Mouse (Mus musculus): ENCODE results near the gene Nhlrc4. TPM values are rescaled to one million over a fixed set of nuclear protein-coding genes. Genes with fewer than 3 reads are reported as not detected.

Nhlrc4 gene
- polyA plus RNA-seq, 1 experiment from 2014 or later = not detected

Other genes with a start within 250 kb of the Nhlrc4 start
- 2.4 and 3.7 TPM in 2 replicates for gene Gng13, start 227.8 kb downstream of the Nhlrc4 start, polyA plus RNA-seq (2014; fragmentation: Nextera tagmentation; extraction: Ambion mirVana)
- gene Chtf18, start 217.5 kb downstream of the Nhlrc4 start, polyA plus RNA-seq (2014; fragmentation: Nextera tagmentation; extraction: Ambion mirVana) = 8.0 and 9.5 TPM in 2 replicates
- 12.0 and 13.4 TPM in 2 replicates for gene Rpusd1, start 217.3 kb downstream of the Nhlrc4 start, polyA plus RNA-seq (2014; fragmentation: Nextera tagmentation; extraction: Ambion mirVana)
- gene Mslnl, start 208.9 kb downstream of the Nhlrc4 start, polyA plus RNA-seq (2014; fragmentation: Nextera tagmentation; extraction: Ambion mirVana) = not detected in 2 replicates
- gene Msln, start 190.6 kb downstream of the Nhlrc4 start, polyA plus RNA-seq (2014; fragmentation: Nextera tagmentation; extraction: Ambion mirVana) = 31.9 and 34.7 TPM in 2 replicates
- gene Narfl, start 171.2 kb downstream of the Nhlrc4 start, polyA plus RNA-seq (2014; fragmentation: Nextera tagmentation; extraction: Ambion mirVana) = 36.6 and 37.2 TPM in 2 replicates
- gene Haghl, start 159.3 kb downstream of the Nhlrc4 start, polyA plus RNA-seq (2014; fragmentation: Nextera tagmentation; extraction: Ambion mirVana) = 59.4 and 60.2 TPM in 2 replicates
- 0.09 TPM in 1 of 2 replicates, not detected in the other for gene Ccdc78, start 158.4 kb downstream of the Nhlrc4 start, polyA plus RNA-seq (2014; fragmentation: Nextera tagmentation; extraction: Ambion mirVana)
- 58.4 and 76.0 TPM in 2 replicates for gene Fam173a, start 152.1 kb downstream of the Nhlrc4 start, polyA plus RNA-seq (2014; fragmentation: Nextera tagmentation; extraction: Ambion mirVana)
- not detected in 2 replicates for gene AC134908.4, start 149.3 kb downstream of the Nhlrc4 start, polyA plus RNA-seq (2014; fragmentation: Nextera tagmentation; extraction: Ambion mirVana)
- gene Metrn, start 147.8 kb downstream of the Nhlrc4 start, polyA plus RNA-seq (2014; fragmentation: Nextera tagmentation; extraction: Ambion mirVana) = 3.3 and 10.1 TPM in 2 replicates
- 0.85 and 1.1 TPM in 2 replicates for gene Fbxl16, start 135.9 kb downstream of the Nhlrc4 start, polyA plus RNA-seq (2014; fragmentation: Nextera tagmentation; extraction: Ambion mirVana)
- gene Wdr24, start 121.3 kb downstream of the Nhlrc4 start, polyA plus RNA-seq (2014; fragmentation: Nextera tagmentation; extraction: Ambion mirVana) = 15.2 and 17.3 TPM in 2 replicates
- gene Jmjd8, start 116.1 kb downstream of the Nhlrc4 start, polyA plus RNA-seq (2014; fragmentation: Nextera tagmentation; extraction: Ambion mirVana) = 28.8 and 30.0 TPM in 2 replicates
- gene Stub1, start 111.6 kb downstream of the Nhlrc4 start, polyA plus RNA-seq (2014; fragmentation: Nextera tagmentation; extraction: Ambion mirVana) = 282 and 298 TPM in 2 replicates
- gene Rhbdl1, start 107.7 kb downstream of the Nhlrc4 start, polyA plus RNA-seq (2014; fragmentation: Nextera tagmentation; extraction: Ambion mirVana) = 1.2 and 1.5 TPM in 2 replicates
- 1.2 and 1.9 TPM in 2 replicates for gene Gm20683, start 103.2 kb downstream of the Nhlrc4 start, polyA plus RNA-seq (2014; fragmentation: Nextera tagmentation; extraction: Ambion mirVana)
- 11.5 and 12.7 TPM in 2 replicates for gene Rhot2, start 100.1 kb downstream of the Nhlrc4 start, polyA plus RNA-seq (2014; fragmentation: Nextera tagmentation; extraction: Ambion mirVana)
- 8.2 and 8.6 TPM in 2 replicates for gene Wdr90, start 83.5 kb downstream of the Nhlrc4 start, polyA plus RNA-seq (2014; fragmentation: Nextera tagmentation; extraction: Ambion mirVana)
- 164 and 184 TPM in 2 replicates for gene Mcrip2, start 76.2 kb downstream of the Nhlrc4 start, polyA plus RNA-seq (2014; fragmentation: Nextera tagmentation; extraction: Ambion mirVana)
- 36.7 and 41.7 TPM in 2 replicates for gene Mettl26, start 69.9 kb downstream of the Nhlrc4 start, polyA plus RNA-seq (2014; fragmentation: Nextera tagmentation; extraction: Ambion mirVana)
- gene Wfikkn1, start 64.1 kb downstream of the Nhlrc4 start, polyA plus RNA-seq (2014; fragmentation: Nextera tagmentation; extraction: Ambion mirVana) = 0.27 and 0.53 TPM in 2 replicates
- 7.5 and 8.8 TPM in 2 replicates for gene Rab40c, start 25.2 kb downstream of the Nhlrc4 start, polyA plus RNA-seq (2014; fragmentation: Nextera tagmentation; extraction: Ambion mirVana)
- gene Pigq, start within 50 bp of the Nhlrc4 start, polyA plus RNA-seq (2014; fragmentation: Nextera tagmentation; extraction: Ambion mirVana) = 61.8 and 62.7 TPM in 2 replicates
- 0.09 TPM in 1 of 2 replicates, not detected in the other for gene A930017K11Rik, start 7.6 kb upstream of the Nhlrc4 start, polyA plus RNA-seq (2014; fragmentation: Nextera tagmentation; extraction: Ambion mirVana)
- 11.2 and 11.3 TPM in 2 replicates for gene Capn15, start 40.8 kb upstream of the Nhlrc4 start, polyA plus RNA-seq (2014; fragmentation: Nextera tagmentation; extraction: Ambion mirVana)
- gene Rab11fip3, start 124.6 kb upstream of the Nhlrc4 start, polyA plus RNA-seq (2014; fragmentation: Nextera tagmentation; extraction: Ambion mirVana) = 12.3 and 12.8 TPM in 2 replicates
- 33.0 and 39.5 TPM in 2 replicates for gene Decr2, start 145.4 kb upstream of the Nhlrc4 start, polyA plus RNA-seq (2014; fragmentation: Nextera tagmentation; extraction: Ambion mirVana)
- gene Nme4, start 150.6 kb upstream of the Nhlrc4 start, polyA plus RNA-seq (2014; fragmentation: Nextera tagmentation; extraction: Ambion mirVana) = 58.5 and 68.2 TPM in 2 replicates
- gene Tmem8, start 168.3 kb upstream of the Nhlrc4 start, polyA plus RNA-seq (2014; fragmentation: Nextera tagmentation; extraction: Ambion mirVana) = 0.44 and 0.58 TPM in 2 replicates
- 224 and 237 TPM in 2 replicates for gene Mrpl28, start 178.5 kb upstream of the Nhlrc4 start, polyA plus RNA-seq (2014; fragmentation: Nextera tagmentation; extraction: Ambion mirVana)
- 10.9 and 11.9 TPM in 2 replicates for gene Axin1, start 193.7 kb upstream of the Nhlrc4 start, polyA plus RNA-seq (2014; fragmentation: Nextera tagmentation; extraction: Ambion mirVana)

Data from heart, embryonic 14.5 days (tissue).